Mouse (Mus musculus) testis, postnatal 10 days (tissue): ENCODE measurements around the gene Armc8.

Source experiments
- DNase-seq: peaks from one replicate; pipeline ENCODE4 v3.0.0; 2021; ENCODE audit warnings: low spot score

Gene Armc8

GRCm38 (mm10) chr9:99499336-99499735 lies 69.4 kb downstream of the Armc8 start:
- DNase-seq, result no peak

- DNase-seq, result no peak
Observed at GRCm38 (mm10) chr9:99492634-99493200, 76.0 kb downstream of the Armc8 start.

- DNase-seq, result no peak
Observed at GRCm38 (mm10) chr9:99491050-99491449, 77.6 kb downstream of the Armc8 start.

- DNase-seq, result no peak
Observed at GRCm38 (mm10) chr9:99487841-99488240, 80.9 kb downstream of the Armc8 start.

- no peak for DNase-seq
Observed at GRCm38 (mm10) chr9:99487126-99487695, 81.5 kb downstream of the Armc8 start.

GRCm38 (mm10) chr9:99485144-99485543 lies 83.6 kb downstream of the Armc8 start:
- DNase-seq, result no peak

- no peak for DNase-seq
Observed at GRCm38 (mm10) chr9:99484632-99485031, 84.1 kb downstream of the Armc8 start.

- peak; percentile 64 for DNase-seq
Observed at GRCm38 (mm10) chr9:99483191-99483590, 85.5 kb downstream of the Armc8 start.

GRCm38 (mm10) chr9:99480764-99481163 lies 87.9 kb downstream of the Armc8 start:
- no peak for DNase-seq

- DNase-seq, result no peak
Observed at GRCm38 (mm10) chr9:99479181-99479711, 89.5 kb downstream of the Armc8 start.

- DNase-seq, result no peak
Observed at GRCm38 (mm10) chr9:99471334-99471733, 97.4 kb downstream of the Armc8 start.

GRCm38 (mm10) chr9:99470347-99471092 lies 98.2 kb downstream of the Armc8 start:
- DNase-seq, result no peak

GRCm38 (mm10) chr9:99469681-99470273 lies 98.9 kb downstream of the Armc8 start:
- DNase-seq, result peak; percentile 68

GRCm38 (mm10) chr9:99468572-99468971 lies 100.1 kb downstream of the Armc8 start:
- DNase-seq, result no peak

GRCm38 (mm10) chr9:99464876-99465275 lies 103.8 kb downstream of the Armc8 start:
- DNase-seq, result no peak

GRCm38 (mm10) chr9:99459730-99460129 lies 109.0 kb downstream of the Armc8 start:
- DNase-seq, result no peak

GRCm38 (mm10) chr9:99458529-99459208 lies 110.0 kb downstream of the Armc8 start:
- peak; percentile 84 for DNase-seq

- no peak for DNase-seq
Observed at GRCm38 (mm10) chr9:99454211-99454610, 114.5 kb downstream of the Armc8 start.

GRCm38 (mm10) chr9:99451161-99451560 lies 117.5 kb downstream of the Armc8 start, which contains the start of gene Nme9:
Gene Nme9, plus strand, starts transcription at chr9:99451475.
- no peak for DNase-seq

- no peak for DNase-seq
Observed at GRCm38 (mm10) chr9:99449886-99450647, 118.6 kb downstream of the Armc8 start.

GRCm38 (mm10) chr9:99447323-99447722 lies 121.4 kb downstream of the Armc8 start:
- DNase-seq, result peak; percentile 63
